ENCODE assay signal across 8 mouse cellular contexts in the genomic region with DNA sequence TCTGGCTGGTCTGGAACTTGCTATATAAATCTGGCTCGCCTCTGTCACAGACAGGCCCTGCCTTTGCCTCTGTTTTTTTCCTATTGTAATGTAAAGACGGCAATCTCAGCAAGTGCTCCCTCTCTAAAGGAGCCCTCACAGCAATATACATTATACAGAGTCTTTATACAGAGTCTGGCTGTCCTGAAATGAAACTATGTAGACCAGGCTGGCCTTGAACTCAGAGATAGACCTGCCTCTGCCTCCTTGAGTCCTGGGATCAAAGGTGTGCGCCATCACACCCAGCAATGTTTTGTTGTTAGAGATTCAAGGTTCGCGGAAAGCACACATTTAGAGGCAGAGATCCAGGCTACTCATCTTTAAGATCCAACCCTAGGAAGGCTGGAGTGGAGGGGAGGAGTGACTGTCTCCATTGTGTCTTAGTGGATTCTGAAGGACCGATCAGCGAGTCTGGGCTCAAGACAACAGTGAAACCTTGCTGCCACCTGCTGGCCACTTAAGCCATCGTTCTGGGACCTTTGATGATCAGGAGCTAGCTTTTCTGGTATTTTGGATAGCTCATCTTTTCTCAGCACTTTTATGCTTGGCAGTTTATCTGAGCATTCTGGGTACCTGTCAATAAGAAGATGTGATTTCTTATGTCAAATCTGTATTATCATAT. TPM values are rescaled to one million over a fixed set of nuclear protein-coding genes. Genes with fewer than 3 reads are reported as not detected.
DNase-seq lines count a peak whose midpoint lies in the region; ATAC-seq and TF ChIP-seq lines count a peak whose summit lies in the region.

No protein-coding gene starts in this region.

- TF ChIP-seq POLR2A in cerebellum, adult 2 months (IDR thresholded peaks at IDR 0.05; ENCODE audit: borderline replicate concordance, insufficient read depth, low read length), result no peak

- H3K4me2 ChIP-seq in hindbrain, postnatal 0 days (ENCODE audit: low read depth, low read length), result no peak overlapping the region

- H3K27ac ChIP-seq in cerebellum, adult 2 months (ENCODE audit: insufficient read depth, low read length), result no peak overlapping the region
- no peak overlapping the region for H3K27ac ChIP-seq in hindbrain, postnatal 0 days

- ATAC-seq in frontal cortex, adult (ENCODE audit: low TSS enrichment), result peak; percentile 95
- peak; percentile 76 for ATAC-seq in hindbrain, postnatal 0 days
- ATAC-seq in megakaryocyte progenitor cell, adult 5-6 weeks (replicated peaks; ENCODE audit: poor library complexity), result peak; percentile 87

- H3K4me3 ChIP-seq in cerebellum, adult 2 months (replicated peaks; ENCODE audit: insufficient read depth, low read depth, low read length), result no peak overlapping the region
- no peak overlapping the region for H3K4me3 ChIP-seq in hindbrain, postnatal 0 days (ENCODE audit: low read length)

- H3K27me3 ChIP-seq in cerebellum, adult 2 months (ENCODE audit: control insufficient read depth, insufficient read depth, low read length), result no peaks in the 10 kb centered on the region
- no peaks in the 10 kb centered on the region for H3K27me3 ChIP-seq in hindbrain, postnatal 0 days (ENCODE audit: insufficient read depth, low read length)

- H3K9me3 ChIP-seq in hindbrain, postnatal 0 days (ENCODE audit: low read length), result no peaks in the 10 kb centered on the region

- TF ChIP-seq CTCF in cerebellum, adult 2 months (IDR thresholded peaks at IDR 0.05; ENCODE audit: borderline replicate concordance, insufficient read depth, low read depth, low read length), result peak; percentile 98
- TF ChIP-seq CTCF in hindbrain, postnatal 0 days (IDR thresholded peaks at IDR 0.05; ENCODE audit: low read depth), result peak; percentile 95

- DNase-seq in T-cell, adult 2 months (ENCODE audit: low spot score), result peak; percentile 62
- DNase-seq in cerebellum, adult 2 months, result peak; percentile 76 to 85
- peak; percentile 92 for DNase-seq in hindbrain, postnatal 0 days (ENCODE audit: low spot score)
- peak; percentile 72 to 75 for DNase-seq in layer of hippocampus, postnatal 36 days
- peak; percentile 84 for DNase-seq in right cerebral cortex, adult 18-20 months
- DNase-seq in urinary bladder, postnatal 25 days (ENCODE audit: low spot score), result peak; percentile 74

- no peaks in the 10 kb centered on the region for H3K36me3 ChIP-seq in hindbrain, postnatal 0 days (ENCODE audit: insufficient read depth, low read length)

- no peak overlapping the region for H3K9ac ChIP-seq in hindbrain, postnatal 0 days (replicated peaks; ENCODE audit: low read length)

- 48% methylated on average over 8 of the region's 8 CpGs for WGBS in cerebellum, adult 2 months
- 44% methylated on average over 8 of the region's 8 CpGs for WGBS in hindbrain, postnatal 0 days

- peaks cover 4% of the 10 kb centered on the region; the same call in 1 of the 2 replicates for H3K4me1 ChIP-seq in cerebellum, adult 2 months (ENCODE audit: control insufficient read depth, insufficient read depth, low read length)
- no peaks in the 10 kb centered on the region for H3K4me1 ChIP-seq in hindbrain, postnatal 0 days (ENCODE audit: insufficient read depth, low read length)

RNA-seq across cellular contexts. Expression of a gene that starts 34.5 kb away (rescaled TPM):
- polyA plus RNA-seq in cerebellum, adult 2 months (2012; rRNA removed), result 701 and 752 TPM in 2 replicates
- 185 and 217 TPM in 2 replicates for total RNA-seq in hindbrain, postnatal 0 days (2014; rRNA removed)
- 1,314 and 1,323 TPM in 2 replicates for polyA plus RNA-seq in hindbrain, postnatal 0 days (2015; fragmentation: Nextera tagmentation; extraction: Ambion mirVana)
- 100 to 1,000 TPM; 373 to 389 TPM for total RNA-seq in layer of hippocampus, postnatal 36 days (2021)
- total RNA-seq in megakaryocyte progenitor cell, adult 5-6 weeks (2015), result 577 and 581 TPM in 2 replicates
- total RNA-seq in megakaryocyte progenitor cell, adult 5-6 weeks (2017), result 672 and 752 TPM in 2 replicates

RNA-seq across cellular contexts. Expression of a gene that starts 42.5 kb away (rescaled TPM):
- polyA plus RNA-seq in cerebellum, adult 2 months (2012; rRNA removed), result 73.6 and 88.5 TPM in 2 replicates
- 18.2 and 26.2 TPM in 2 replicates for total RNA-seq in hindbrain, postnatal 0 days (2014; rRNA removed)
- polyA plus RNA-seq in hindbrain, postnatal 0 days (2015; fragmentation: Nextera tagmentation; extraction: Ambion mirVana), result 14.3 and 15.1 TPM in 2 replicates
- total RNA-seq in layer of hippocampus, postnatal 36 days (2021), result 100 to 1,000 TPM; 106 to 116 TPM
- 60.8 and 67.9 TPM in 2 replicates for total RNA-seq in megakaryocyte progenitor cell, adult 5-6 weeks (2015)
- total RNA-seq in megakaryocyte progenitor cell, adult 5-6 weeks (2017), result 52.8 and 58.4 TPM in 2 replicates
